Mouse (Mus musculus): ENCODE measurements around the gene Faap24.

GRCm38 (mm10) chr7:35372483-35373017, 24.1 kb downstream of the Faap24 start:
- TF ChIP-seq EP300 (IDR thresholded peaks at IDR 0.05; ENCODE audit: low read depth) (no peak), CTCF (IDR thresholded peaks at IDR 0.05; ENCODE audit: low read depth) (no peak)
